Mouse (Mus musculus) leukemia stem cell, adult 10-12 weeks (primary cell): Measurements from ENCODE around the gene Hand1. TPM values are rescaled to one million over a fixed set of nuclear protein-coding genes. Genes with fewer than 3 reads are reported as not detected.

Source experiments
- polyA plus RNA-seq: library from polyadenylated mRNA; stranded (reverse); fragments of >175 nt; gene quantifications from 2 replicates; pipeline ENCODE4 v1.2.3, GENCODE M21; 2012; ENCODE audit warnings: low replicate concordance

Hand1 gene
- 0.09 TPM in 1 of 2 replicates, not detected in the other for polyA plus RNA-seq

DNA sequence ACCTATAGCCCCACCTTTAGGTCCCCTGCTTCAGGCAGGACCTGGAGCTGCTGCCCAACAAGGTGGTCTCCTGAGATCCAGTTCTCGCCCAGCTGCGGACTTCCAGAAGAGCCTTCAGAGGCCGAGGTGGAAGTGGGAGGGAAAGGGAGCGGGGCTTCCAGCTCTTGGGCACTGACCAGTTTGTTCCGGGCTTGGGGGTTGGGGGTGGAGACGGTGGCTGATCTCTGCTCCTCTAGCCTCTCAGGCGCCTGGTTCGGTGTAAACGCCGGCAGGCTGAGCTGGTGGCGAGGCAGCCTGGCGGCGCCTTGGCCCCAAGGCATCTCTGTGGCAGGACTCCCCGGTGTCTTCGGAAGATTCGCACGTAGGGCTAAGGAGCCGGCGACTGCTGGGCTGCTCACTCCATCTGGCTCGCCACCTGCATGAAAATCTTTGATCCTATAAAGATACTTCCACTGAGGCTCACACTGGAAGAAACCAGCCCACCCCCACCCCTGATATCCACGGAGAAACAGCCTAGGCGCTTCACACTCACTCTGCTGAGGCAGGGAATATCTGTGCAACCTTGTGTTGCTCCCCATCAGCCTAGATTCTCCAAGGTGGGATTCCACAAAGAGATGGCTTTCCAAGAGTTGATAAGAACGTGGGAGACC, at the start of gene Hand1:
TSS of gene Hand1 (minus strand) at position 267 of the 650 bp plus-strand sequence.

GRCm38 (mm10) chr11:57800971-57801765, 31.4 kb downstream of the Hand1 start, which contains the start of gene Sap30l:
Gene Sap30l (plus strand): TSS chr11:57801637.

Other genes with a start within 250 kb of the Hand1 start
- 10.6 and 18.5 TPM in 2 replicates for gene Galnt10, start 187.4 kb downstream of the Hand1 start, polyA plus RNA-seq
- gene Sap30l, start 31.2 kb downstream of the Hand1 start, polyA plus RNA-seq: 24.3 and 47.3 TPM in 2 replicates
- 71.2 and 109 TPM in 2 replicates for gene Larp1, start 176.2 kb upstream of the Hand1 start, polyA plus RNA-seq